Mouse (Mus musculus) ES-Bruce4 (cell line): ENCODE measurements around the gene Asmt. TPM values are rescaled to one million over a fixed set of nuclear protein-coding genes. Genes with fewer than 3 reads are reported as not detected.

ENCODE experiments used
- H3K27ac ChIP-seq: 2 replicates; pipeline ENCODE4 v1.5.1; 2012; ENCODE audit warnings: low read length, inconsistent platforms; ENCODE audit not compliant: insufficient read depth
- H3K27me3 ChIP-seq: 2 replicates; pipeline ENCODE4 v1.6.1; 2012; ENCODE audit warnings: mild to moderate bottlenecking, low read length, inconsistent platforms; ENCODE audit not compliant: control insufficient read depth, poor library complexity, insufficient read depth, severe bottlenecking
- H3K36me3 ChIP-seq: 2 replicates; pipeline ENCODE4 v1.6.1; 2012; ENCODE audit warnings: inconsistent platforms, mild to moderate bottlenecking, low read length, moderate library complexity; ENCODE audit not compliant: control insufficient read depth, poor library complexity, insufficient read depth, severe bottlenecking
- H3K4me1 ChIP-seq: one replicate; pipeline ENCODE4 v1.8.1; 2011; ENCODE audit warnings: low read length; ENCODE audit not compliant: control insufficient read depth, insufficient read depth
- H3K4me3 ChIP-seq: 2 replicates; pipeline ENCODE4 v1.5.1; 2011; ENCODE audit warnings: low read depth, mild to moderate bottlenecking, low read length
- H3K9ac ChIP-seq: 2 replicates; pipeline ENCODE4 v1.6.1; 2012; ENCODE audit warnings: low read depth, mild to moderate bottlenecking, inconsistent platforms; ENCODE audit not compliant: poor library complexity, severe bottlenecking
- H3K9me3 ChIP-seq: replicated peaks from 2 replicates; pipeline ENCODE4 v1.6.1; 2012; ENCODE audit warnings: mild to moderate bottlenecking, low read length, inconsistent platforms; ENCODE audit not compliant: control insufficient read depth, poor library complexity, insufficient read depth, severe bottlenecking
- CTCF ChIP-seq: IDR thresholded peaks from one replicate; pipeline ENCODE4 v1.8.1; 2011; ENCODE audit warnings: low read depth, low read length
- EP300 ChIP-seq: IDR thresholded peaks from 2 replicates; pipeline ENCODE4 v1.6.1; 2011; ENCODE audit warnings: low read depth, low read length; ENCODE audit not compliant: insufficient read depth
- POLR2A ChIP-seq: IDR thresholded peaks from one replicate; pipeline ENCODE4 v1.8.1; 2011; ENCODE audit warnings: low read length; ENCODE audit not compliant: insufficient read depth
- polyA plus RNA-seq: library from polyadenylated mRNA; stranded (reverse); fragments of >200 nt; gene quantifications from 2 replicates; pipeline ENCODE4 v1.2.4, GENCODE M21; 2011; ENCODE audit warnings: low read depth; ENCODE audit not compliant: missing spikeins, insufficient read depth, insufficient read length

The Asmt gene
- polyA plus RNA-seq, 1 experiment = not detected

DNA sequence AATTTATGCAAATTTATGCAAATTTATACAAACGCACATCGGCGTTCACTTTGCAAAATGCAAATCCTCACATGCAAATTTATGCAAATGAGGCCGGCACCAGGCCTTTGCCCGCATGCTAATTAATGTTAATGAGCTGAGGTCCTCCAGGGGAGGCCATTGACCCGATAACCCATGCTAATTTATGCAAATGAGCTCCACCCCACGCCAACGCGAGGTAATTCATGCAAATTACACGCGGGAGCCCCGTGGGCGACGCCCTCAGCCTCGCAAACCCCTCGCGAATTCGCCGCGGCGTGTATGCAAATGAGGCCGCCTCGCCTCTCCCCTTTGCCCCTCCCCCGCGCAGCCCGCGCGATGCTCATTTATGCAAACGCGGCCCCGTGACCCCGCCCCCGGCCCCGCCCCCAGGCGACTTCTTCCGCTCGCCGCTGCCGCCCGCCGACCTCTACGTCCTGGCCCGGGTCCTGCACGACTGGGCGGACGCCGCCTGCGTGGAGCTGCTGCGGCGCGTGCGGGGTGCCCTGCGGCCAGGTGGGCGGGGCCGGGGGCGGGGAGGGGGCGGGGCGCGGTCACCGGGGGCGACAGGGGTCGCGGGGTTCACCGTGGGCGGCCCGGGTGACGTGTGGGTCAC, 4.3 kb downstream of the Asmt start:
- H3K36me3 ChIP-seq = no peaks in the 10 kb centered on the region

DNA sequence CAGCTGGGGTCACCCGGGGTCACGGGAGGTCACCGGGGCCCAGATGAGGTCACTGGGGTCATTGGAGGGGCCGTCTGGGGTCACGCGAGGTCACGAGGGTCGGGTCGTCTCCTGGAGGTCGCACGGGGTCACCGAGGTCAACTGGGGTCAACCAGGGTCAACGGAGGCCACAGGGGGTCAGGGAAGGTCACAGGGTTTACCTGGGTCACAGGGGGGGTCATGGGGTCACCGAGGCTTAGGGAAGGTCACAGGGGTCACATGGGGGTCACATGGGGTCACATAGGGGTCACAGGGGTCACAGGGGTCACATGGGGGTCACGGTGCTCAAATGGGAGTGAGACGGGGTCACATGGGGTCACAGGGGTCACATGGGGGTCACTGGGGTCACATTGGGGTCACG, 4.8 kb downstream of the Asmt start:
- peaks cover 34% of the 10 kb centered on the region for H3K9me3 ChIP-seq
- H3K4me3 ChIP-seq = no peak overlapping the region
- H3K4me1 ChIP-seq = no peaks in the 10 kb centered on the region
- no peaks in the 10 kb centered on the region for H3K36me3 ChIP-seq
- H3K27ac ChIP-seq = no peak overlapping the region
- H3K9ac ChIP-seq = no peak overlapping the region
- TF ChIP-seq EP300 (no peak), CTCF (no peak), POLR2A (no peak)
- H3K27me3 ChIP-seq = no peaks in the 10 kb centered on the region

More for the DNA sequence above, 4.3 kb downstream of the Asmt start:
- peaks cover 34% of the 10 kb centered on the region for H3K9me3 ChIP-seq
- no peaks in the 10 kb centered on the region for H3K4me1 ChIP-seq
- H3K4me3 ChIP-seq = no peak overlapping the region
- no peak overlapping the region for H3K9ac ChIP-seq
- TF ChIP-seq POLR2A = no peak
- TF ChIP-seq EP300 = no peak
- TF ChIP-seq CTCF = no peak
- H3K27me3 ChIP-seq = no peaks in the 10 kb centered on the region
- no peak overlapping the region for H3K27ac ChIP-seq

DNA sequence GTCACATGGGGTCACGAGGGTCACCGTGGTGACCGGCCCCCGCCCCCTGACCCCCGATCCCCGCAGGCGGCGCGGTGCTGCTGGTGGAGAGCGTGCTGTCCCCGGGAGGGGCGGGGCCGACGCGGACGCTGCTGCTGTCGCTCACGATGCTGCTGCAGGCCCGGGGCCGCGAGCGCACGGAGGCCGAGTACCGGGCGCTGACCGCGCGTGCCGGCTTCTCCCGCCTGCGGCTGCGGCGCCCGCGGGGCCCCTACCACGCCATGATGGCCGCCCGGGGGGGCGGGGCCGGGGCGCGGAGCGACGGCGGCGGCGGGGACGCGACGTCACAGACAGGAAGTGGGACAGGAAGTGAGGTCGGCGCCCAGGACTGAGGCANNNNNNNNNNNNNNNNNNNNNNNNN, 5.2 kb downstream of the Asmt start:
- no peaks in the 10 kb centered on the region for H3K36me3 ChIP-seq
- no peak overlapping the region for H3K4me3 ChIP-seq
- no peak overlapping the region for H3K27ac ChIP-seq
- no peak overlapping the region for H3K9ac ChIP-seq
- no peaks in the 10 kb centered on the region for H3K4me1 ChIP-seq
- TF ChIP-seq CTCF (no peak), POLR2A (no peak), EP300 (no peak)
- peaks cover 34% of the 10 kb centered on the region for H3K9me3 ChIP-seq
- no peaks in the 10 kb centered on the region for H3K27me3 ChIP-seq
